8 mouse cellular contexts compared by ENCODE assay signal in genomic region chr7:119673465-119673864, GRCm38 (mm10). TPM values are rescaled to one million over a fixed set of nuclear protein-coding genes. Genes with fewer than 3 reads are reported as not detected.
DNase-seq lines count a peak whose midpoint lies in the region; ATAC-seq and TF ChIP-seq lines count a peak whose summit lies in the region.

No protein-coding gene starts in this region.

- H3K9me3 ChIP-seq in forebrain, embryonic 16.5 days (ENCODE audit: control insufficient read depth, low read length), result no peaks in the 10 kb centered on the region

- H3K27ac ChIP-seq in forebrain, embryonic 16.5 days (ENCODE audit: low read length), result no peak overlapping the region
- no peak overlapping the region for H3K27ac ChIP-seq in layer of hippocampus, adult 2 months

- no peaks in the 10 kb centered on the region for H3K27me3 ChIP-seq in forebrain, embryonic 16.5 days (replicated peaks; ENCODE audit: control insufficient read depth, insufficient read depth, low read length)

- no peaks in the 10 kb centered on the region for H3K36me3 ChIP-seq in forebrain, embryonic 16.5 days (ENCODE audit: control insufficient read depth, insufficient read depth)

- peak; percentile 86 for TF ChIP-seq CTCF in layer of hippocampus, adult 2 months (conservative IDR thresholded peaks at IDR 0.05)

- DNase-seq in left cerebral cortex, adult 11 months (ENCODE audit: low spot score), result peak; percentile 11
- DNase-seq in left cerebral cortex, adult 8-10 months (ENCODE audit: low spot score in 2 of 2), result no peak
- peak; percentile 73 for DNase-seq in brain, adult 2 months (ENCODE audit: low read depth, low spot score)
- peak; percentile 29 to 53 for DNase-seq in layer of hippocampus, adult 2 months (ENCODE audit: low spot score in 2 of 2)
- DNase-seq in lung, postnatal 25 days (ENCODE audit: low spot score), result peak; percentile 16
- peak; percentile 57 to 62 for DNase-seq in right cerebral cortex, postnatal 10 days (ENCODE audit: low spot score in 2 of 2)
- no peak for DNase-seq in yolk sac, embryonic 10.5 days (ENCODE audit: low spot score)

- no peak overlapping the region for H3K4me3 ChIP-seq in forebrain, embryonic 16.5 days (replicated peaks; ENCODE audit: low read length)
- H3K4me3 ChIP-seq in layer of hippocampus, adult 2 months, result no peak overlapping the region

- no peak overlapping the region for H3K4me2 ChIP-seq in forebrain, embryonic 16.5 days (ENCODE audit: low read length)

- WGBS in forebrain, embryonic 16.5 days, result 19% methylated on average over 6 of the region's 6 CpGs

- peak; percentile 70 for ATAC-seq in forebrain, embryonic 16.5 days

- H3K9ac ChIP-seq in forebrain, embryonic 16.5 days (replicated peaks; ENCODE audit: low read depth, low read length), result no peak overlapping the region

- no peaks in the 10 kb centered on the region for H3K4me1 ChIP-seq in forebrain, embryonic 16.5 days (replicated peaks; ENCODE audit: control insufficient read depth, insufficient read depth, low read length)

RNA-seq across cellular contexts. Expression of gene Acsm4, which starts 16.4 kb away (rescaled TPM):
- under 1 TPM in 1 of 4 experiments, not detected in 3; 0.23 TPM for total RNA-seq in left cerebral cortex, adult 8-10 months (2022)
- 0.09 TPM in 1 of 2 replicates, not detected in the other for polyA plus RNA-seq in forebrain, embryonic 16.5 days (2015; fragmentation: Nextera tagmentation; extraction: Ambion mirVana)
- not detected for total RNA-seq in layer of hippocampus, adult 2 months (2021)

RNA-seq across cellular contexts. Expression of gene Thumpd1, which starts 47.1 kb away (rescaled TPM):
- 10 to 100 TPM; 43.2 to 49.2 (median 48.2) TPM for total RNA-seq in left cerebral cortex, adult 8-10 months (2022)
- 96.6 and 103 TPM in 2 replicates for polyA plus RNA-seq in forebrain, embryonic 16.5 days (2015; fragmentation: Nextera tagmentation; extraction: Ambion mirVana)
- 10 to 100 TPM; 44.9 to 49.2 TPM for total RNA-seq in layer of hippocampus, adult 2 months (2021)

Comparison
In these comparisons a context has a peak if more than half of its experiments do, and no peak if none do; other contexts are left out.
1. DNase-seq: peak in left cerebral cortex, adult 11 months (single experiment), brain, adult 2 months (single experiment), layer of hippocampus, adult 2 months (2 of 2), lung, postnatal 25 days (single experiment) and right cerebral cortex, postnatal 10 days (2 of 2); none in left cerebral cortex, adult 8-10 months (0 of 2) and yolk sac, embryonic 10.5 days (single experiment).